Mouse (Mus musculus) kidney, adult 2 months (tissue): ENCODE data around the gene Hoxb3.

Experiments used
- CTCF ChIP-seq: fragments of 200-500 bp; conservative IDR thresholded peaks from 2 replicates; pipeline ENCODE4 v1.5.1; 2011; ENCODE audit warnings: low read depth, mild to moderate bottlenecking, control low read depth, low read length, moderate library complexity, mixed read lengths; ENCODE audit not compliant: insufficient read depth, insufficient read length
- POLR2A ChIP-seq: fragments of 200-500 bp; IDR thresholded peaks from one replicate; pipeline ENCODE4 v1.6.1; 2011; ENCODE audit warnings: low read depth, low read length, control low read depth

DNA sequence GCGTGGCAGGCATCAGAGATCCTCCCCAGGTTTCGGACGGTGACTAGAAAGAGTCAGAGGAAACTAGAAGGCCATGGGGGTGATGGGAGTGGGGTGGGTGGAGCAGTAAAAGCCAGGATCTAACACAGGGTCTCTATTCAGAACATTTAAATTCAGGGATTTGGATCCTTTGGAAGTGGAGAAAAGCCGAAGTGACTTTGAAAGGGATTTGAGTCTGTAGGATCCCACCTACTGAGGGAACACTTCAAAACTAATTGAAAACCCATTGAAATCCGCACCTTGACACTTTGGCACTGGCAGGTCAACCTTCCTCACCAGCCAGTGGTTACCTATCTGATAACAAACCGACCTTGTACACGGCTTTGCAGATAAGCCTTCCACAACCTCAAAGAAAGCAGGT lies 51.7 kb downstream of the Hoxb3 start:
- TF ChIP-seq POLR2A (no peak), CTCF (no peak)
